In genomic region chr15:36708471-36708870, GRCm38 (mm10) we compare ENCODE assay signal across 9 mouse cellular contexts.
A peak's percentile ranks its signal among the peaks of the same experiment; 100 is the strongest.
DNase-seq lines count a peak whose midpoint lies in the region; ATAC-seq lines count a peak whose summit lies in the region.
"Had no signal": no experiment of that assay in that cellular context is flagged by ENCODE, and none has a peak within 500 bp of the region (broad histone marks: within the 10 kb centered on the region; RNA-seq: fewer than 3 reads in every experiment).

No protein-coding gene starts in this region.

- no peak overlapping the region for H3K9ac ChIP-seq in forebrain, embryonic 14.5 days (ENCODE audit: low read length)
- H3K9ac ChIP-seq in hindbrain, embryonic 11.5 days (ENCODE audit: low read depth, low read length), result no peak overlapping the region
- H3K9ac ChIP-seq: heart, embryonic 13.5 days had no signal

- H3K36me3 ChIP-seq in forebrain, embryonic 14.5 days (ENCODE audit: control insufficient read depth, insufficient read depth, low read length), result no peaks in the 10 kb centered on the region
- no peaks in the 10 kb centered on the region for H3K36me3 ChIP-seq in hindbrain, embryonic 11.5 days (ENCODE audit: control insufficient read depth, insufficient read depth, low read length)
- H3K36me3 ChIP-seq: heart, embryonic 13.5 days had no signal

- H3K4me2 ChIP-seq in forebrain, embryonic 14.5 days (ENCODE audit: low read length), result no peak overlapping the region
- H3K4me2 ChIP-seq in hindbrain, embryonic 11.5 days (replicated peaks; ENCODE audit: low read depth, low read length), result no peak overlapping the region
- H3K4me2 ChIP-seq: heart, embryonic 13.5 days had no signal

- no peaks in the 10 kb centered on the region for H3K9me3 ChIP-seq in forebrain, embryonic 14.5 days (replicated peaks; ENCODE audit: control insufficient read depth, low read length)
- no peaks in the 10 kb centered on the region for H3K9me3 ChIP-seq in hindbrain, embryonic 11.5 days (ENCODE audit: control insufficient read depth, low read length)

- ATAC-seq in forebrain, embryonic 14.5 days, result peak; percentile 68; the same call in 1 of the 2 replicates
- peak; percentile 71 for ATAC-seq in hindbrain, embryonic 11.5 days (ENCODE audit: low FRiP score)

- H3K27ac ChIP-seq in forebrain, embryonic 14.5 days (ENCODE audit: low read depth, low read length), result no peak overlapping the region
- no peak overlapping the region for H3K27ac ChIP-seq in hindbrain, embryonic 11.5 days (ENCODE audit: low read depth, low read length)
- H3K27ac ChIP-seq: heart, embryonic 13.5 days had no signal

- no peaks in the 10 kb centered on the region for H3K27me3 ChIP-seq in forebrain, embryonic 14.5 days (replicated peaks; ENCODE audit: control insufficient read depth, insufficient read depth, low read length)
- no peaks in the 10 kb centered on the region for H3K27me3 ChIP-seq in hindbrain, embryonic 11.5 days (ENCODE audit: control insufficient read depth, insufficient read depth, low read length)
- H3K27me3 ChIP-seq: heart, embryonic 13.5 days had no signal

- H3K4me3 ChIP-seq in forebrain, embryonic 14.5 days (ENCODE audit: low read depth, low read length), result no peak overlapping the region
- H3K4me3 ChIP-seq in hindbrain, embryonic 11.5 days (ENCODE audit: low read depth, low read length), result no peak overlapping the region
- H3K4me3 ChIP-seq: heart, embryonic 13.5 days had no signal

- peak; percentile 76 for DNase-seq in ES-CJ7 (ENCODE audit: low read depth, low spot score)
- DNase-seq in c-Kit-positive CD71-negative TER-119-negative erythroid progenitor cells, embryonic 14.5 days (ENCODE audit: low read depth), result peak; percentile 85
- peak; percentile 78 for DNase-seq in forebrain, embryonic 14.5 days (ENCODE audit: low spot score)
- DNase-seq in hindbrain, embryonic 11.5 days (ENCODE audit: low spot score), result peak; percentile 89
- DNase-seq in layer of hippocampus, adult 8-10 months (ENCODE audit: low spot score in 2 of 2), result peak; percentile 51 to 75
- DNase-seq in lung, postnatal 10 days, result peak; percentile 88
- DNase-seq in right cerebral cortex, adult 18-20 months, result peak; percentile 59
- DNase-seq in urinary bladder, postnatal 14 days (ENCODE audit: low spot score), result peak; percentile 84

- WGBS in forebrain, embryonic 14.5 days, result 18% methylated on average over 3 of the region's 3 CpGs
- 20% methylated on average over 3 of the region's 3 CpGs for WGBS in hindbrain, embryonic 11.5 days

- no peaks in the 10 kb centered on the region for H3K4me1 ChIP-seq in forebrain, embryonic 14.5 days (ENCODE audit: control insufficient read depth, insufficient read depth, low read length)
- H3K4me1 ChIP-seq in hindbrain, embryonic 11.5 days (replicated peaks; ENCODE audit: control insufficient read depth, insufficient read depth, low read length), result no peaks in the 10 kb centered on the region
- H3K4me1 ChIP-seq: heart, embryonic 13.5 days had no signal
